Mouse (Mus musculus) liver, postnatal 0 days (tissue): Measurements from ENCODE around the gene Nme4. TPM values are rescaled to one million over a fixed set of nuclear protein-coding genes. Genes with fewer than 3 reads are reported as not detected.
"Not testable (repeated sequence)": the region's sequence is repeated elsewhere in the genome, so short reads cannot be mapped to it uniquely, and the experiment has no call there.

Experiments
- ATAC-seq: fragments of 200-750 bp; cut with Nextera tagmentation; 2 replicates; pipeline ENCODE4 v1.8.0; 2017; ENCODE audit warnings: mild to moderate bottlenecking, moderate library complexity
- DNase-seq: peaks from one replicate; pipeline ENCODE4 v3.0.0-alpha.2; 2016
- H3K27ac ChIP-seq: fragments of 300-500 bp; sonication (generic); 2 replicates; pipeline ENCODE4 v1.5.1; 2014; ENCODE audit warnings: antibody characterized with exemption, moderate library complexity, mild to moderate bottlenecking, low read depth
- H3K27me3 ChIP-seq: fragments of 300-500 bp; sonication (generic); 2 replicates; pipeline ENCODE4 v1.6.1; 2014; ENCODE audit warnings: low read length, control low read depth, mixed read lengths; ENCODE audit not compliant: insufficient read depth
- H3K36me3 ChIP-seq: fragments of 300-500 bp; sonication (generic); replicated peaks from 2 replicates; pipeline ENCODE4 v1.6.1; 2014; ENCODE audit warnings: mild to moderate bottlenecking, control low read depth, low read length, moderate library complexity, mixed read lengths; ENCODE audit not compliant: insufficient read depth
- H3K4me1 ChIP-seq: fragments of 300-500 bp; sonication (generic); 2 replicates; pipeline ENCODE4 v1.6.1; 2014; ENCODE audit warnings: antibody characterized with exemption, mild to moderate bottlenecking, control low read depth; ENCODE audit not compliant: insufficient read depth
- H3K4me2 ChIP-seq: fragments of 300-500 bp; sonication (generic); 2 replicates; pipeline ENCODE4 v1.6.1; 2014; ENCODE audit warnings: low read depth, mild to moderate bottlenecking, low read length, moderate library complexity, mixed read lengths
- H3K4me3 ChIP-seq: fragments of 300-500 bp; sonication (generic); 2 replicates; pipeline ENCODE4 v1.5.1; 2014; ENCODE audit warnings: low read depth, low read length
- H3K9ac ChIP-seq: fragments of 300-500 bp; sonication (generic); replicated peaks from 2 replicates; pipeline ENCODE4 v1.6.1; 2014; ENCODE audit warnings: mild to moderate bottlenecking, moderate library complexity
- H3K9me3 ChIP-seq: fragments of 300-500 bp; sonication (generic); 2 replicates; pipeline ENCODE4 v1.6.1; 2016; ENCODE audit warnings: mild to moderate bottlenecking, control low read depth, low read length, mixed read lengths
- CTCF ChIP-seq: sonication (generic); IDR thresholded peaks from 2 replicates; pipeline ENCODE4 v1.5.1; 2016; ENCODE audit warnings: antibody characterized with exemption, low read depth
- EP300 ChIP-seq: IDR thresholded peaks from 2 replicates; pipeline ENCODE4 v1.6.1; 2016; ENCODE audit warnings: antibody characterized with exemption, low read depth, mild to moderate bottlenecking
- WGBS: fragments of 180-500 bp; shearing (Covaris S2); extraction: QIAGEN DNeasy Blood & Tissue Kit; methylation state at CpG from one replicate; pipeline ENCODE4 v1.1.7; 2014; ENCODE audit not compliant: insufficient replicate concordance; 5-methylcytosine and 5-hydroxymethylcytosine counted together
- polyA plus RNA-seq: library from polyadenylated mRNA; unstranded; fragments of >200 nt; fragmentation: Nextera tagmentation; extraction: Ambion mirVana; gene quantifications from 2 replicates; pipeline ENCODE4 v1.2.1, GENCODE M21; 2015

Gene Nme4
- polyA plus RNA-seq, 1 experiment from 2014 or later: 17.7 TPM

DNA sequence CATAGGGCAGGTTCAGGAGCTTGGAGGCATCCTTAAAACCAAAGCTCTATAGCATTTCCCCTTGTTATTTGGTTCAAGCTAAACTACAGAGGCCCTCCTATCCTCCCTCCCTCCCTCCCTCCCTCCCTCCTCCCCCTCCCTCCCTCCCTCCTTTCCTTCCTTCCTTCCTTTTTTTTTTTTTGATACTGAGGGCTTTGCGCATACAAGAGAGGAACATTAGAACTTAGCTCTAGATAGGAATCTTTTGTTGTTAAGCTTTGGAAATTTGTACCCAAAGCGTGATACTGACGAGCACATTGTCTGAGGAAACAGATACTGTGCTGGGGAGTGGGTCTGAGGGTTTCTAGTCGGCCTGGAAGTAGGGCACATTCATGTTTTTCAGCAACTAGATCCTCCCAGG, 10.2 kb upstream of the Nme4 start:
- Histone ChIP-seq H3K4me1 (no peaks in the 10 kb centered on the region), H3K4me2 (no peak overlapping the region), H3K27ac (no peak overlapping the region), H3K27me3 (peaks cover 1% of the 10 kb centered on the region), H3K9ac (no peak overlapping the region), H3K4me3 (no peak overlapping the region), H3K9me3 (no peaks in the 10 kb centered on the region), H3K36me3 (no peaks in the 10 kb centered on the region)
- ATAC-seq: no peak
- 31% methylated on average over 4 of the region's 4 CpGs for WGBS
- DNase-seq: no peak
- no peak for TF ChIP-seq CTCF
- TF ChIP-seq EP300: no peak

DNA sequence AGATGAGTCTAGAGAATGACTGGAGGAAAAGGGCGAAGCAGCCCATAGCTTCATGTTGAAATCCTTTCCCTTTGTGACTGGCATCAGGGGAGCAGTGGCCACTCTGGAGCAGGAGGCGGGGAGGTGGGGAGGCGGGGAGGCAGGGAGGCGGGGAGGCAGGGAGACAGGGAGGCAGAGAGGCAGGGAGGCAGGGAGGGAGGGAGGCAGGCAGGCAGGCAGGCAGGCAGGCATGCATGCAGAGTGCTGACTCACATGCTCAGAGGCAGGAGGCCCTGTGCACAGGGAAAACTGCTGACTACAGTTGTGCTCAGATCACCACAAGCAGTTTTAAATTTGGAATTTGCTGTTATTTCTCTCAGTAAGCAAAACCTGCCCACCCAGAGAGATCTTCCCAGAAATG, 6.1 kb upstream of the Nme4 start:
- WGBS: 63% methylated on average over 3 of the region's 4 CpGs
- no peaks in the 10 kb centered on the region for H3K27me3 ChIP-seq
- H3K9me3 ChIP-seq: no peaks in the 10 kb centered on the region
- H3K27ac ChIP-seq: no peak overlapping the region
- DNase-seq (no peak), ATAC-seq (peak; percentile 40)
- H3K9ac ChIP-seq: no peak overlapping the region
- no peak for TF ChIP-seq EP300
- no peak for TF ChIP-seq CTCF
- H3K36me3 ChIP-seq: no peaks in the 10 kb centered on the region
- no peaks in the 10 kb centered on the region for H3K4me1 ChIP-seq
- no peak overlapping the region for H3K4me3 ChIP-seq
- H3K4me2 ChIP-seq: no peak overlapping the region

DNA sequence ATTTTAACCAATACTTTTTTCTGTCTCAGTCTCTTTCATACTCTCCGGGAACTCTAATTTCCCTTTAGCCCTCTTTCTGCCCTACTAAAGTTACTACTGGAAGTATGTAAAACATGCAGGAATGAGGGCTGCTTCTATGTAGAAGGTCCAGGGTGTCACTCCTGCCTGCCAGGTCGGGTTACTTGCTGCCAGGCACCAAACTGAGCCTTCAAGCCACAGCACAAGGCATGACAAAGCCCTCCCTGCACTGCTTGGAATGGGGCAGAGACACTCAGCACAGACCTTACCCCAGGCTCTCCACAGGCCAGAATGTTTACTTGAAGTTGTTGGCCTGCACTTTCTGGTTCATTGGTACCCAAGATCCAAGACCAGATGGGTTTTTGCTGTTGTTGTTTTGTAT, 4.8 kb upstream of the Nme4 start:
- Histone ChIP-seq H3K9me3 (no peaks in the 10 kb centered on the region), H3K4me3 (no peak overlapping the region), H3K9ac (no peak overlapping the region), H3K27ac (no peak overlapping the region), H3K4me2 (no peak overlapping the region), H3K27me3 (no peaks in the 10 kb centered on the region), H3K36me3 (no peaks in the 10 kb centered on the region), H3K4me1 (peaks cover 5% of the 10 kb centered on the region)
- 49% methylated on average over 2 of the region's 2 CpGs for WGBS
- no peak for ATAC-seq
- no peak for DNase-seq
- TF ChIP-seq EP300 (no peak), CTCF (no peak)

DNA sequence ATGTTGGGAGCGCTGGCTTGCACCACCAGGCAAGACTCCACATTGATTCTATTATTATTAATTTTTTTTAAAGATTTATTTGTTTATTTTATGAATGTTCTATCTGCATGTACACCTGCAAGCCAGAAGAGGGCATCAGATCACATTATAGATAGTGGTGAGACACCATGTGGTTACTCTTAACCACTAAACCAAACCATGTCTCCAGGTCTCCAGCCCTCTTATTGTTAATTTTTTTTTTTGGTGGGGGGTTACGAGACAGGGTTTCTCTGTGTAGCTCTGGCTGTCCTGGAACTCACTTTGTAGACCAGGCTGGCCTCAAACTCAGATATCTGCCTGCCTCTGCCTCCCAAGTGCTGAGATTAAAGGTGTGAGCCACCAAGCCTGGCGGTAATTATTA, 3.9 kb upstream of the Nme4 start:
- TF ChIP-seq CTCF: peak; percentile 46

DNA sequence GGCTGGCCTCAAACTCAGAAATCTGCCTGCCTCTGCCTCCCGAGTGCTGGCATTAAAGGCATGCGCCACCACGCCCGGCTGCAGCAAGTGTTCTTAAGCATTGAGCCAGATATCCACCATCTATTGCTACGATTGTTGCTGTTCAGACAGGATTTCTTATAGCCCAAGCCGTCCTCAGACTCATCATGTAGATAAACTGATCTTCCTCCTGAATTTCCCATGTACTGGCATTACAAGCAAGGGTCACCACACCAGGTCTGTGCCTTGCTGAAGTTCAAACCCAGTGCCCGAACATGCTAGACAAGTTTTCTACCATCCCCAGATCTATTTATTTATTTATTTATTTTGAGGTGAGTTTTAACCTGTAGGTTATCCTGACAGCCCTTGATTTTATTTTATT, 3.1 kb upstream of the Nme4 start:
- TF ChIP-seq EP300 (no peak), CTCF (no peak)
- H3K9me3 ChIP-seq: no peaks in the 10 kb centered on the region
- H3K4me3 ChIP-seq: no peak overlapping the region
- peaks cover 12% of the 10 kb centered on the region for H3K4me1 ChIP-seq
- H3K36me3 ChIP-seq: no peaks in the 10 kb centered on the region
- no peak overlapping the region for H3K27ac ChIP-seq
- no peak overlapping the region for H3K4me2 ChIP-seq
- DNase-seq: no peak
- no peak overlapping the region for H3K9ac ChIP-seq
- no peak for ATAC-seq
- H3K27me3 ChIP-seq: no peaks in the 10 kb centered on the region
- 80% methylated on average over 7 of the region's 7 CpGs for WGBS

More for the DNA sequence above, 3.9 kb upstream of the Nme4 start:
- not testable (repeated sequence) for H3K4me3 ChIP-seq, H3K9ac ChIP-seq, H3K27ac ChIP-seq, H3K27me3 ChIP-seq, DNase-seq, ATAC-seq, H3K4me2 ChIP-seq, H3K36me3 ChIP-seq, H3K9me3 ChIP-seq
- WGBS: 58% methylated on average over 3 of the region's 3 CpGs
- H3K4me1 ChIP-seq: peaks cover 12% of the 10 kb centered on the region

DNA sequence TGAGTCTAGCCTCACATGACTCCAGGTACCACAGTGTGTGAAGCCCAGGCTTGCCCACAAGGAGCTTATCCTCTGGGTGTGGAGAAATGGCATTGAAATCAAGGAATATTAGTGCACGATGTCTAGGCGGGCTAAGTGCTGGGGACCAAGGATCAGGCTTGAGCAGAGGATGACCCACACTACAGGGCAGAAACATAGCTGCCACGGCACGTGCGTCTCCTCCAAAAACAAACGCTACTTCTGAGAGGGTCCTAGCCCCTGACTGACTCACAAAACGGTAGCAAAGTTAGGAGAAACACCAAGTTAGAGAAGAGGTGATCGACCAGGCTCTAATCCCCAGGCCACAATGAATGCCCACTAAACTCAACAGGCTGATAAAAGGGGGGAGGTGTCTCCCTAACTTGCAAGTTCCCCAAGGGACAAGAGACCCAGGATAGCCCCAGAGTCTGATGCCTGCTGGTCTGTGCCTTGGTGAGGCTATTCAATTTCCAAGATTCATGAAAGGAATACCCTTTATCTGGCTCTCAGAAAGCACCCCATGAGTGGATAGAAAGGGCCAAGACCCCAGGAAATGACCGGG, 781 bp downstream of the Nme4 start:
- TF ChIP-seq CTCF: no peak
- Histone ChIP-seq H3K9ac (peak overlapping the region; percentile 63), H3K4me3 (peak overlapping the region; percentile 50), H3K4me1 (peaks cover 12% of the 10 kb centered on the region), H3K27me3 (no peaks in the 10 kb centered on the region), H3K36me3 (no peaks in the 10 kb centered on the region), H3K4me2 (peak overlapping the region; percentile 85), H3K27ac (no peak overlapping the region), H3K9me3 (no peaks in the 10 kb centered on the region)
- 34% methylated on average over 9 of the region's 9 CpGs for WGBS
- DNase-seq (no peak), ATAC-seq (no peak)
